Mouse (Mus musculus) limb, embryonic 14.5 days (tissue): Measurements from ENCODE around the gene Pga5. TPM values are rescaled to one million over a fixed set of nuclear protein-coding genes. Genes with fewer than 3 reads are reported as not detected.

Experiments used
- ATAC-seq: fragments of 200-750 bp; cut with Nextera tagmentation; 2 replicates; pipeline ENCODE4 v1.8.0; 2017; ENCODE audit warnings: low read depth, moderate number of reproducible peaks, moderate TSS enrichment; ENCODE audit not compliant: low FRiP score
- DNase-seq: peaks from one replicate; pipeline ENCODE4 v3.0.0-alpha.2; 2015; ENCODE audit warnings: low spot score
- H3K27ac ChIP-seq: fragments of 300-500 bp; sonication (generic); replicated peaks from 2 replicates; pipeline ENCODE4 v1.5.1; 2014; ENCODE audit warnings: low read depth, mild to moderate bottlenecking, low read length, moderate library complexity, mixed read lengths
- H3K27me3 ChIP-seq: fragments of 300-500 bp; sonication (generic); 2 replicates; pipeline ENCODE4 v1.6.1; 2014; ENCODE audit warnings: low read length, mixed read lengths; ENCODE audit not compliant: control insufficient read depth, insufficient read depth
- H3K36me3 ChIP-seq: fragments of 300-500 bp; sonication (generic); 2 replicates; pipeline ENCODE4 v1.6.1; 2014; ENCODE audit warnings: mild to moderate bottlenecking, low read length, moderate library complexity, mixed read lengths; ENCODE audit not compliant: control insufficient read depth, insufficient read depth
- H3K4me1 ChIP-seq: fragments of 300-500 bp; sonication (generic); 2 replicates; pipeline ENCODE4 v1.6.1; 2014; ENCODE audit warnings: antibody characterized with exemption, low read length, mixed read lengths; ENCODE audit not compliant: control insufficient read depth, insufficient read depth
- H3K4me2 ChIP-seq: fragments of 300-500 bp; sonication (generic); replicated peaks from 2 replicates; pipeline ENCODE4 v1.6.1; 2014; ENCODE audit warnings: low read depth, mild to moderate bottlenecking, low read length, moderate library complexity; ENCODE audit not compliant: severe bottlenecking
- H3K4me3 ChIP-seq: fragments of 300-500 bp; sonication (generic); replicated peaks from 2 replicates; pipeline ENCODE4 v1.5.1; 2014; ENCODE audit warnings: low read length
- H3K9ac ChIP-seq: fragments of 300-500 bp; sonication (generic); 2 replicates; pipeline ENCODE4 v1.6.1; 2014; ENCODE audit warnings: mild to moderate bottlenecking, low read depth, low read length, moderate library complexity; ENCODE audit not compliant: severe bottlenecking
- H3K9me3 ChIP-seq: fragments of 300-500 bp; sonication (generic); 2 replicates; pipeline ENCODE4 v1.6.1; 2016; ENCODE audit warnings: low read length; ENCODE audit not compliant: control insufficient read depth
- POLR2A ChIP-seq: fragments of 200-500 bp; IDR thresholded peaks from 2 replicates; pipeline ENCODE4 v1.8.0; 2012; ENCODE audit warnings: inconsistent platforms, mild to moderate bottlenecking, moderate library complexity, borderline replicate concordance; ENCODE audit not compliant: insufficient read depth, insufficient read length; ENCODE audit errors: extremely low read depth
- WGBS: fragments of 180-500 bp; shearing (Covaris S2); extraction: QIAGEN DNeasy Blood & Tissue Kit; methylation state at CpG from one replicate; pipeline ENCODE4 v1.1.7; 2014; 5-methylcytosine and 5-hydroxymethylcytosine counted together
- polyA plus RNA-seq, 2 experiments: library from polyadenylated mRNA; depleted of rRNA in 1 of 2; stranded (reverse) in 1 of 2; unstranded in 1 of 2; fragments of >200 nt; fragmentation: Nextera tagmentation in 1 of 2; extraction: Ambion mirVana in 1 of 2; gene quantifications; 2 replicates each; pipeline versions ENCODE4 v1.2.1 to v1.2.3; 2012 to 2014

The Pga5 gene
- polyA plus RNA-seq, 2 experiments: 0.23 TPM; not detected in 1

DNA sequence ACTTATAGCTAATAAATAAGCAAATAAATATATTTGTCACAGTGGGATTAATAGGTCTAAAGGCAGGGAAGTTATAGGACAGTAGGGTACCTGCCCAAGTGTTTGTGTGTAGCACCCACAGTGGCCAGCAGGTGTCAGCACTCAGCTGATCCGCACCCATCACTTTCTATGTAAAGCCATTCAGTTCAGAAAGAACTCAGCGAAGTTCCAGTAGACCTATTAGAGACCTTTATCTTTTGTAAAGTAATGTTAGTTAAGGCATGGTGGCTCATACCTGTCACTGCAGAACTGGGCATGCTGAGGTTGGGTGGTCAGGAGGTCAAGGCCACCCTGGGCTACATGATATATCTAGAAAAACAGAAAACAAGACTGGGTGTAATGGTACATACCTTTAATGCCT, 12.4 kb downstream of the Pga5 start:
- no peaks in the 10 kb centered on the region for H3K36me3 ChIP-seq
- no peak overlapping the region for H3K27ac ChIP-seq
- peak; percentile 60 for DNase-seq
- H3K9ac ChIP-seq: no peak overlapping the region
- peak; percentile 78 for ATAC-seq
- H3K4me1 ChIP-seq: no peaks in the 10 kb centered on the region
- no peak overlapping the region for H3K4me3 ChIP-seq
- no peak overlapping the region for H3K4me2 ChIP-seq
- H3K9me3 ChIP-seq: no peaks in the 10 kb centered on the region
- no peaks in the 10 kb centered on the region for H3K27me3 ChIP-seq
- no peak for TF ChIP-seq POLR2A
- 19% methylated on average over 2 of the region's 2 CpGs for WGBS

DNA sequence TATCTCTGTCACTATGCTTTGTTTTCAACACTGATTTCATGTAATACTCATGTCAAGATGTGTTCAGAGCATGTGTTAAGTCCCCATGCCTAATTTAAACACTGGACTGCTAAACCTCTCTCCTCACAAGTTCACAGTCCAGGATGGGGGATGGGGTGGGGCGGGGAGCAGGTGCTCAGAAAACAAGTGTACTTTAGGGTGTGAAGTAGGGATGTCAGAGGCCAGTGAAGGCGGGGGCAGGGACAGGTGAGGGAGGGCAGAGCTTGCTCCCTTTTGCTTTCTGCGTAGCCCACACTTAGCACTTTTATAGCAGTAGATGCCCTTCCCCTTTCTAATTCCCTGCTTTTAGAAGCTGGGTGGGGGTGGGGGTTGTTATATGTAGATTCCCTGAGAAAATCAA, 12.8 kb downstream of the Pga5 start:
- Histone ChIP-seq H3K9ac (no peak overlapping the region), H3K27ac (no peak overlapping the region), H3K36me3 (no peaks in the 10 kb centered on the region), H3K9me3 (no peaks in the 10 kb centered on the region), H3K4me3 (no peak overlapping the region), H3K4me2 (no peak overlapping the region), H3K27me3 (no peaks in the 10 kb centered on the region), H3K4me1 (no peaks in the 10 kb centered on the region)
- ATAC-seq (no peak), DNase-seq (no peak)
- TF ChIP-seq POLR2A: no peak
- WGBS: 64% methylated on average over 3 of the region's 3 CpGs

DNA sequence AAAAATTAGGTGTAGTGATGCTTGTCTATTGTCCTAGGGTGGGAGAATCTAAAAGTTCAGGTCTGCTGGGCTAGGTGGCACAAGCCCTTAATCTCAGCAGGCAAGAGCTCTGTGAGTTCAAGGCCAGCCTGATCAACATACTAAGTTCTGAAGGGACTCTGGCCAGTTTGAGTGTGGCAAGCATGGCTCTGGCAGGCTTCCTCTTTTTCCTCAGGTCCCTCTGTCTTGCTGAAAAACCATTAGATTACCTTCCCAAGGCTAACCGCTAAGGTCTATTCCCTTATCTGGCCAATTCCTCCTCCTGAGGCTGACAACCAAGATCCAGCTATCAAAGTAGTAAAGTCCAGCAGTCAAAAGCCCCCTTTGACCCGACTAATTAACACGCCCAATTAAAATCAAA, 15.2 kb downstream of the Pga5 start:
- Histone ChIP-seq H3K36me3 (no peaks in the 10 kb centered on the region), H3K4me2 (no peak overlapping the region), H3K27me3 (no peaks in the 10 kb centered on the region), H3K4me1 (no peaks in the 10 kb centered on the region), H3K27ac (no peak overlapping the region), H3K9me3 (no peaks in the 10 kb centered on the region), H3K9ac (no peak overlapping the region), H3K4me3 (no peak overlapping the region)
- ATAC-seq: no peak
- 58% methylated on average over 3 of the region's 3 CpGs for WGBS
- TF ChIP-seq POLR2A: no peak
- no peak for DNase-seq

- Histone ChIP-seq H3K36me3 (no peaks in the 10 kb centered on the region), H3K4me1 (no peaks in the 10 kb centered on the region), H3K27me3 (no peaks in the 10 kb centered on the region), H3K4me2 (no peak overlapping the region), H3K9me3 (no peaks in the 10 kb centered on the region), H3K4me3 (no peak overlapping the region), H3K9ac (no peak overlapping the region), H3K27ac (no peak overlapping the region)
- ATAC-seq (no peak), DNase-seq (no peak)
- 81% methylated on average over 2 of the region's 2 CpGs for WGBS
- TF ChIP-seq POLR2A: no peak
These were observed 16.0 kb downstream of the Pga5 start for GRCm38 (mm10) chr19:10661919-10662318.

DNA sequence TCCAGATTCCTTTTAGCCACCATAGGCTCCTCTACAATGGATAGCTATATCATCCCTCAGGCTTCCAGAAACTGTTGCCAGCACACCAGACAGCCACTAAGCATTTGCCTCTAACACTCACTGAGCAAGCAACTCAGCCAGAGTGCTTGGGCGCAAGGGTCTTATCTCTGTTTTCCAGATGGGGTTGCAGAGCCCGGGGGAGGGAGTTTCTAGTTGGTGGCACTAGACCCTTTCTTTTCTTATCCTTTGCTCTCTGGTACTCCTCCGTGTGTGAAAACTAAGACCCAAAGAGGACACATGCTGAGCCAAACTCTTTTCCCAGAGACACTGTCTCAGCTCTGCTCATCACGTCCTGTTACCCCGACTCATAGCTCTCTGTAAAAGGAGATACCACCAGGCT, 16.5 kb downstream of the Pga5 start:
- no peak for TF ChIP-seq POLR2A
- H3K9ac ChIP-seq: no peak overlapping the region
- DNase-seq: no peak
- H3K9me3 ChIP-seq: no peaks in the 10 kb centered on the region
- H3K27me3 ChIP-seq: no peaks in the 10 kb centered on the region
- peaks cover 3% of the 10 kb centered on the region; the same call in 1 of the 2 replicates for H3K4me1 ChIP-seq
- no peak for ATAC-seq
- H3K4me2 ChIP-seq: no peak overlapping the region
- 79% methylated on average over 5 of the region's 5 CpGs for whole genome bisulfite sequencing
- no peaks in the 10 kb centered on the region for H3K36me3 ChIP-seq
- H3K27ac ChIP-seq: no peak overlapping the region
- H3K4me3 ChIP-seq: no peak overlapping the region

- no peak overlapping the region for H3K4me3 ChIP-seq
- ATAC-seq: no peak
- H3K27me3 ChIP-seq: no peaks in the 10 kb centered on the region
- 74% methylated on average over 2 of the region's 2 CpGs for WGBS
- TF ChIP-seq POLR2A: no peak
- peaks cover 13% of the 10 kb centered on the region for H3K4me1 ChIP-seq
- H3K9ac ChIP-seq: no peak overlapping the region
- H3K9me3 ChIP-seq: no peaks in the 10 kb centered on the region
- no peak overlapping the region for H3K27ac ChIP-seq
- DNase-seq: no peak
- no peaks in the 10 kb centered on the region for H3K36me3 ChIP-seq
- no peak overlapping the region for H3K4me2 ChIP-seq
These were observed 19.5 kb downstream of the Pga5 start for GRCm38 (mm10) chr19:10658406-10658805.
